Mouse (Mus musculus): ENCODE measurements around the gene 4833423E24Rik. TPM values are rescaled to one million over a fixed set of nuclear protein-coding genes. Genes with fewer than 3 reads are reported as not detected.

Gene 4833423E24Rik
- total and polyA plus RNA-seq, 3 experiments, result not detected

GRCm38 (mm10) chr2:85466801-85467325 lies 52.0 kb downstream of the 4833423E24Rik start:
- Histone ChIP-seq H3K9me3 (replicated peaks; ENCODE audit: low read length) (no peaks in the 10 kb centered on the region), H3K27ac (ENCODE audit: insufficient read depth, low read depth) (no peak overlapping the region), H3K4me3 (replicated peaks in 1 of 3; ENCODE audit: low read depth in 2 of 3, low read length in 2 of 3, poor library complexity in 1 of 3) (no peak overlapping the region), H3K27me3 (replicated peaks) (no peaks in the 10 kb centered on the region), H3K36me3 (replicated peaks in 1 of 2; ENCODE audit: control insufficient read depth in 1 of 2, insufficient read depth in 1 of 2, low read length in 1 of 2) (no peaks in the 10 kb centered on the region), H3K9ac (ENCODE audit: insufficient read depth, low read depth) (no peak overlapping the region), H3K4me2 (ENCODE audit: insufficient read depth, low read depth, poor library complexity, severe bottlenecking) (no peak overlapping the region), H3K79me2 (replicated peaks; ENCODE audit: control insufficient read depth, extremely low read depth, insufficient read depth, poor library complexity, severe bottlenecking) (no peaks in the 10 kb centered on the region), H3K4me1 (ENCODE audit: control insufficient read depth in 1 of 2, insufficient read depth in 2 of 2) (no peaks in the 10 kb centered on the region)
- in situ Hi-C loops (cut with MboI; ENCODE audit: low pct_ligation_motif_present, low pct_unique_long_range_greater_than_20kb, low sequenced_read_pairs), result no loop called here
- TF ChIP-seq MEF2A (IDR thresholded peaks at IDR 0.05; ENCODE audit: borderline replicate concordance, low read depth, low read length) (no peak), BHLHE40 (IDR thresholded peaks at IDR 0.05; ENCODE audit: low read depth, low read length) (no peak), ZNF384 (IDR thresholded peaks at IDR 0.05; ENCODE audit: low read depth, low read length) (no peak), TBP (conservative IDR thresholded peaks at IDR 0.05; ENCODE audit: low read depth, low read length) (no peak), ZMIZ1 (IDR thresholded peaks at IDR 0.05; ENCODE audit: low read depth, low read length) (no peak), CHD2 (IDR thresholded peaks at IDR 0.05; ENCODE audit: low read length) (no peak)
- dilution Hi-C loops (cut with MboI; ENCODE audit: extremely low pct_ligation_motif_present, extremely low pct_unique_long_range_greater_than_20kb, low sequenced_read_pairs), result no loop called here
- no peak for DNase-seq (ENCODE audit: extremely low read depth)

GRCm38 (mm10) chr2:85443539-85443938 lies 75.3 kb downstream of the 4833423E24Rik start, which contains the start of gene Olfr995:
Gene Olfr995 (minus strand): TSS chr2:85443639.
- in situ Hi-C loops (cut with MboI; ENCODE audit: low pct_ligation_motif_present, low pct_unique_long_range_greater_than_20kb, low sequenced_read_pairs), result no loop called here
- dilution Hi-C loops (cut with MboI; ENCODE audit: extremely low pct_ligation_motif_present, extremely low pct_unique_long_range_greater_than_20kb, low sequenced_read_pairs), result no loop called here
- TF ChIP-seq UBTF (IDR thresholded peaks at IDR 0.05; ENCODE audit: low read depth, low read length), result no peak
- TF ChIP-seq MAFK (IDR thresholded peaks at IDR 0.05; ENCODE audit: insufficient replicate concordance, low read length), result no peak
- no peak for TF ChIP-seq ETS1 (conservative IDR thresholded peaks at IDR 0.05; ENCODE audit: low read depth, low read length)
- no peak for TF ChIP-seq EP300 (IDR thresholded peaks at IDR 0.05; ENCODE audit: low read length)
- TF ChIP-seq MYC (IDR thresholded peaks at IDR 0.05; ENCODE audit: low read depth, low read length), result no peak
- TF ChIP-seq CHD2 (IDR thresholded peaks at IDR 0.05; ENCODE audit: low read length), result no peak
- TF ChIP-seq HCFC1 (IDR thresholded peaks at IDR 0.05; ENCODE audit: low read depth, low read length), result no peak
- no peak for TF ChIP-seq E2F4 (IDR thresholded peaks at IDR 0.05; ENCODE audit: insufficient replicate concordance, low read depth, low read length)

GRCm38 (mm10) chr2:85442546-85442945 lies 76.3 kb downstream of the 4833423E24Rik start:
- no peak for DNase-seq (ENCODE audit: extremely low read depth)
- no peak overlapping the region for H3K27ac ChIP-seq (ENCODE audit: insufficient read depth, low read depth)
- H3K4me2 ChIP-seq (ENCODE audit: insufficient read depth, low read depth, poor library complexity, severe bottlenecking), result no peak overlapping the region
- H3K4me1 ChIP-seq (ENCODE audit: control insufficient read depth in 1 of 2, insufficient read depth in 2 of 2), result no peaks in the 10 kb centered on the region
- dilution Hi-C loops (cut with MboI; ENCODE audit: extremely low pct_ligation_motif_present, extremely low pct_unique_long_range_greater_than_20kb, low sequenced_read_pairs), result no loop called here
- H3K4me3 ChIP-seq (replicated peaks in 1 of 3; ENCODE audit: low read depth in 2 of 3, low read length in 2 of 3, poor library complexity in 1 of 3), result no peak overlapping the region
- H3K79me2 ChIP-seq (replicated peaks; ENCODE audit: control insufficient read depth, extremely low read depth, insufficient read depth, poor library complexity, severe bottlenecking), result no peaks in the 10 kb centered on the region
- no peak overlapping the region for H3K9ac ChIP-seq (ENCODE audit: insufficient read depth, low read depth)
- no peaks in the 10 kb centered on the region for H3K36me3 ChIP-seq (replicated peaks in 1 of 2; ENCODE audit: control insufficient read depth in 1 of 2, insufficient read depth in 1 of 2, low read length in 1 of 2)
- no peaks in the 10 kb centered on the region for H3K9me3 ChIP-seq (replicated peaks; ENCODE audit: low read length)
- in situ Hi-C loops (cut with MboI; ENCODE audit: low pct_ligation_motif_present, low pct_unique_long_range_greater_than_20kb, low sequenced_read_pairs), result no loop called here
- H3K27me3 ChIP-seq (replicated peaks), result peaks cover 5% of the 10 kb centered on the region
- TF ChIP-seq MAFK (IDR thresholded peaks at IDR 0.05; ENCODE audit: insufficient replicate concordance, low read length) (peak; percentile 80), RAD21 (IDR thresholded peaks at IDR 0.05; ENCODE audit: low read depth, low read length) (no peak)

More at GRCm38 (mm10) chr2:85443539-85443938, 75.3 kb downstream of the 4833423E24Rik start, which contains the start of gene Olfr995:
- Histone ChIP-seq H3K9ac (ENCODE audit: insufficient read depth, low read depth) (no peak within 1 kb of the TSS), H3K27ac (ENCODE audit: insufficient read depth, low read depth) (no peak within 1 kb of the TSS), H3K27me3 (replicated peaks) (peaks cover 5% of the 10 kb centered on the region), H3K36me3 (replicated peaks in 1 of 2; ENCODE audit: control insufficient read depth in 1 of 2, insufficient read depth in 1 of 2, low read length in 1 of 2) (no peaks in the 10 kb centered on the region), H3K79me2 (replicated peaks; ENCODE audit: control insufficient read depth, extremely low read depth, insufficient read depth, poor library complexity, severe bottlenecking) (no peaks in the 10 kb centered on the region), H3K4me3 (replicated peaks in 1 of 3; ENCODE audit: low read depth in 2 of 3, low read length in 2 of 3, poor library complexity in 1 of 3) (no peak within 1 kb of the TSS), H3K9me3 (replicated peaks; ENCODE audit: low read length) (no peaks in the 10 kb centered on the region), H3K4me2 (ENCODE audit: insufficient read depth, low read depth, poor library complexity, severe bottlenecking) (no peak within 1 kb of the TSS), H3K4me1 (ENCODE audit: control insufficient read depth in 1 of 2, insufficient read depth in 2 of 2) (no peaks in the 10 kb centered on the region)
- no peak for DNase-seq (ENCODE audit: extremely low read depth)

Data from CH12.LX (cell line).